Mouse (Mus musculus): ENCODE measurements around the gene Mesd.
"Not testable (repeated sequence)": the region's sequence is repeated elsewhere in the genome, so short reads cannot be mapped to it uniquely, and the experiment has no call there.

Mesd gene

DNA sequence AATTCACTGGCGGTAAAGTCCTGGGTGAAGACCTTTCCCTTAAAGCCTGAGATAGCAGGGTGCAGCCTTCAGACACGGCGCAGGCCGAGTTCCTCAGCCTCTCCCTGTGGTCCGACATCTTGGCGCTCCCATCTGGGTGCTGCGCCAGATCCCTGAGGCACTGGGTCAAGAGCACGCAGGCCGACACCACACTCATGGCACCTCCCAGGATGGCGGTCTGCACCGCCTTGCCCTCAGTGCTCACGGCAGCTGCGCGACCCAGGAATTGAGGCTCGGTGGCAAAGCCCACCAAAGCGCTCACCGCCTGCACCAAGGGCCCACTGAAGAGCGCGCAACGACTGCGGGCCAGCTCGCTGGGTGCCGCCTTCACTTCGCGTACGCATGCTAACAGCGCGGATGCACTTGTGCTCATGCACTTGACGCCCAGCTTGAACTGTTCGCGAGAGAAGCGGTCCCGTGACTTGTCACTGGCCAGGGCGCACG lies 2.1 kb upstream of the Mesd start:
- peak in 1 of 2 experiments; percentile 7 for DNase-seq

DNA sequence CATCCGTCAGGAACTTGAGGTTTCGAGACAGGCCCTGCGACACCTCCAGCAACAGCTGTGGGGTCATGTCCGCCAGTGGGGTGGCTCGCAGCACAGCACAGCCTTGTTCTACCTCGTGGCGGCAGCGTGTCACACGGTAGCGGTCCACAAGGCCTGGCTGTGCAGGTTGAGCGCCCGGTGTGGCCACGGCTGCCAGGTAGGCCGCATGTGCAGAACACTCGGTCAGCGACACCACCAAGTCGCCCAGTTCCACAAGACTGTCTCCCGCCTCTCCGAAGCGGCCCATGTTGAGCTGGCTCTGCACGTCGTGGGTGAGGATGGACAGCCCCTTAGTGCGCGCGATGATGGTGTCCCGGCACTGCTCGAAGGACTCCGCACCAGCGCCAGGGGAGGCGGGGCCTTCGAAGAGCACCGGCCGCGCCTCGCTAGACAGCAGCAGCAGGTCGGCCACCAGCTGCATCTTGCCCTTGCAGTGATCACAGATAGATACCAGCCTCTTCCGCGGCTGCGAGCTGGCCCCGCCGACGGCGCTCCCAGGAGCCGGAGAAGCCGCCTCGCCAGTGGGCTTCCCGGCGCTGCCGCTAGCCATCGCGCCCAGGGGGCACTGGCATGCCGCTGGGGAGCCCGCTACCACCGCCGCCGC lies 1.5 kb upstream of the Mesd start:
- peak; percentile 50 to 63 for DNase-seq

DNA sequence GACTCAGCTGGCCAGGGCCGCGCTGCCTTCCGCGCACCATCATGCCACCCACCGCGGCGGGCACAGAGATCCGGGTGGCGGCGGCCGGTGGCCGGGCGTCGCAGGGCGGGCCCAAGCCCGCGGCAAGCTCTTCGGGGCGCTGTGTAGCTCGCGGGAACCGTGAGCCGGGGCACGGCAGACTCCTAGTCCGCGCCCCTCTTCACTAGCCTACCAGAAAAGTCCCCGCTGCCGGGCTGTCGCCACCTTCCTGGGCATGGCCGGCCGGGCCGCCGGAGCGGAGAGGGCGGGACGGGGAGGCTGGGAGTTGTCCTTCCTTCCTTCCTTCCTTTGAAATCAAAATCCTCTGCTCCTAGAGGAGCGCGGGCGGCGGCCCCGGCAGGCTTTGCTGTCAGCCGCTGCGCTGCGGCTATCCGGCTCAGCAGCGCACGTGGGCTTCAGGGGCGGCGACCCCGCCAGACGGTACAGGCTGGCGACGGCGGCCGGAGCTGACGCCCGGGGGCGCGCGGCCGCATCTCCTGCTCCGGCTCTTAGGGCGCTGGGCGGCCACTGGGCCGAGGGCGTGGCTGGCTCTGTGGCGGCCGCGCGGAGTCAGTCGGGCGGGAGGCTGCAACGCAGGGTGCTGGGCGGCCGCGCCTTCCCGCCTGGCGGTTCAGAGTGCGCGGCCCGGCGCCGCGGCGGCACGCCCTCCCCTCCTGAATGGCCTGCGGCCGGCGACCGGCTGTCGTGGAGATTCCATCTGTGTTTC lies 818 bp upstream of the Mesd start:
- DNase-seq = peak; percentile 69 to 81

DNA sequence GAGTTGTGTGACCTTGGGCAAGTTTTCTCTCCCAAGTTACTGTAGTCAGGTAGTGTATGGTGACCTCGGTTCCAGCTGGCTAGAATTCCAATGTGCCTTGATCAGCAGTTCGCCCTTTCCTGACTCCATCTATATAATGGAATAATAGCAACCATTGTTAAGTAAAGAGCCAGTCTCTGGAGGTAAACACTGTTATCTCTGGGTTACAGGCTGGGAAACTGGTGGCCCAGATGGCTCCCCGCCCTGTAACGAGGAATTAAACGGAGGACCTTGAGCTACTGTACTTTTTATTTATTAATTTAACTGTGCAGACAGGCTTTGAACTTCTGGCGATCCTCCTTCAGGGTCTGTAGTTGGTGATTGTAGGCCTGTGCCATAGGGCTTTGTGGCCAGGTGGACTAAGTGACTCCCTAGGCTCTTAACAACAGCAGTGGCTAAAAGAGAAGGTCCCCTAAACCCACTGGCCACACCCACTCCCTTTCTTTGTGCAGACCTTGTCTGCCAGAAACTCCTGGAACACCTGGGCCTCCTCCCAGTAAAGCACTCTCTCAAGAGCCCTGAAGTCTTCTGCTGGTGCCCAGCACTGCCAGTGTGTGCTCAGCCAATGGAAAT lies 761 bp downstream of the Mesd start:
- peak in 1 of 2 experiments; percentile 19 for DNase-seq

DNA sequence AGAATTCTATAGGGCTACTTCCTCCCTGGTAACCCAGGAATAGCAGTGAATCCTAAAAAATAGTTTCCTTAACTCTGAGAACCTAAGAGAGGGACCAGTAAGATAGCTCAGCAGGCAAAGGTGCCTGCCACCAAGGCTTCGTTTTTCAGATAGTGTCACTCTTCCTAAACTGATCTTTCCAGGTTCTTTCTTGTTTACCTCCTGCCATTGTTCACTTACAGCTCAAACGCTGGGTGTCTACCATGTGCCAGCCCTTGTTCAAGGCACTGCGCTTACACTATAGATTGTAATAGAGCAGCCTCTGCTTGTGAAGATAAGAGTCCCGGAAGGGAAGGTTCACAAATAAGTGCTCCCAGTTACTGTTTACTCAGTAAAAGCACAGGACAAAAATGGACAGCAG lies 1.6 kb downstream of the Mesd start:
- no peak for DNase-seq

DNA sequence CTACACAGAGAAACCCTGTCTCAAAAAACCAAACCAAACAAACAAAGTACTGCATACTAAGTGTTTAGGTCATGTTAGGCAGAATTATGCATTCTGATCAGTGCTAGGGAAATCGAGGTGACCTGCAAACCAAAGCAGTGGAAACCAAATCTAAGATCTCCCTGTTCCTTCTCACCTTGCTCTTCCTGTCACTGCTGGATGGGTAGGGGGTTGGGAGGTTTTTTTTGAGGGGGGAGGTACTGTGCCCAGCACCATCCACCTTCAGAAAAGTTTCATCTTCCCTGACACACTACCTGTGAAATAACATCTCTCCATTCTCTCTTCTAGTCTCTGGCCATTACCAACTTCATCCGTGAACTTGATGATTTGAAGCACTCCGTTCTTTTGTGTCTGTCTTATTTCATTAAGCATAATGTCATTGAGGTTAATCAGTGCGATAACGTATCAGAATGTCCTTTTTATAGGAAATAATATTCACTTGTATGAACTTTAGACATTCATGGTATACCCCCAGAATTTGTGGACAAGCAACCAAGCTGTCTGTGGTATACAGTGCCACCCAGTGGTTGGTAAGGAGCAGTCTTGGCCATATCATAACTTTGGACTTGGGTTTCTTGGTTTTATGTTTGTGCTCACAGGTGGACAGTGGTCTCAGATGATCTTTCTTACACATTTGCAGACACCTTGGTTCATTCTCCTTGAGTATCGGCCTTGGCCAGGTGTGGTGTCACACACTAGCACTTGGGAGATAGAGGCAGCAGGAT lies 2.3 kb downstream of the Mesd start:
- no peak for DNase-seq

DNA sequence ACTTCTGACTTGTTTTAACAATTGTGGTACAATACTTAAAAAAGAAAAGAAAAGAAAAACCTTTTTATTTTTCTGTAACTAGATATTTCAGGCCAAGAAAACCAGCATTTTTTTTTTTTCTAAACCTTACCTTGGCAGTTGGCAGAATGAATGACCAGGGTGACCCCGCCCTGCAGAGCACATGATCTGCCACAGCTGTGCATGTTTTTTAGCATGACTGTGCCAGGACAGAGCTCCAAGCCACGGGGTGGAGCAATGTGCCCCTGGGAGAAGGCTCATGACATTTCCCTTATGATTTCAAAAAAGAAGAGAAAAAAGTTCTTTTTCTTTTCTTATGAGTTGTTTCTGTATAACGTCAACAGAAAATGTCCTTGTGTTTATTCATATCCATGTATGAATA lies 5.1 kb downstream of the Mesd start:
- no peak for DNase-seq

DNA sequence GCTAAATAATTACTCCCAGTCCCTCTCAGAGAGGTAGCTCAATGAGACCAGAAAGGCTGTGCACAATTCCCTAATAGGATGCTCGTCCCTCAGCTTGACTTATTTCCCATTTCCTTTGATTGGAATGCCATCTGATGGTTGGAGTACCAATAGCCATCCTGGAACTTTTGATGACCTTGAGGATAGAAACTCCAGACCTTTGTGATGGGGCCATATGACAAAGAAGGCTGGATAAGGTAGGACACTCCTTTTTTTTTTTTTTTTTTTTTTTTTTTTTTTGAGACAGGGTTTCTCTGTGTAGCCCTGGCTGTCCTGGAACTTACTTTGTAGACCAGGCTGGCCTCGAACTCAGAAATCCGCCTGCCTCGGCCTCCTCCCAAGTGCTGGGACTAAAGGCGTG lies 5.7 kb downstream of the Mesd start:
- not testable (repeated sequence) for DNase-seq

DNA sequence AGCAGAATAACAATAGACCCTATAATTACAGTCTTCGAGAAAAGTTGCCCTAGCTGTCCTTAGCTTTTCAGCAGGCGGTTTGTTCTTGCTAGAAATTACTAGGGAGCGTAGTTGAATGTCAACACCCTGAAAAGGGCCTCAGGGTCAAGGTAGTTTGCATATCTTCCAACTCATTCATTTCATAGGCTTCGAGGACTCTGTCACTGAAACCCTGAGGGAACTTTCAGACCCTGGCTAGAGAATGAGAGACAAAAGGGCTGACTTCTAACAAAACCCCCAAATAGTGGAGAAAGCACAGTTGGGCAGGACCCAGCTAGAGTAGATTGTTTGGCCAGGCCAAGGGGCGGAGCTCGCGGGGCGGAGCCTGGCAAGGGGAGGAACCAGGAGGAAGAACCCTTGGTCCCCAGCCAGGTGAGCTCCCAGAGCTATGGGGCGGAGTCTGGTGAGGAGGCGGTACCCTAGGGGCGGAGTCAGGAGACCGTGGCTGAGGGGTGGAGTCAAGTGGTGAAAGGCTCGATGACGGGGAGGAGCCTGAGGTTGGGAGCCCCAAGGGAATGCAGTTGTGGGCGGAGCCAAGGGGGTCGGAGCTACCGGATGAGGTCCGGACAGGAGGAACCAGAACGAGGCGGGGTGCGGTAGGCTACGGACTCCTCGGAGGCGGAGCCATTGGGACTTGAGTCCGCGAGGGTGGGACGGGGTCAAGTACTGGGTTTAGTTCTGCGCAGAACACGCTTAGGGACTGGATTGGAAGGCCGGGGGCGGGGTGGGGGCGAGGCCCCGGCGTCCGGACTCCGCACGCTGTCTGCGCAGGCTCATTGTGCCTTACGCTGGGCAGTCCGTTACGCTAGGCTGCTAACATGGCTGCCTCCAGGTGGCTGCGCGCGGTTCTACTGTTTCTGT lies 7.4 kb downstream of the Mesd start:
- DNase-seq = peak; percentile 96 to 97

DNA sequence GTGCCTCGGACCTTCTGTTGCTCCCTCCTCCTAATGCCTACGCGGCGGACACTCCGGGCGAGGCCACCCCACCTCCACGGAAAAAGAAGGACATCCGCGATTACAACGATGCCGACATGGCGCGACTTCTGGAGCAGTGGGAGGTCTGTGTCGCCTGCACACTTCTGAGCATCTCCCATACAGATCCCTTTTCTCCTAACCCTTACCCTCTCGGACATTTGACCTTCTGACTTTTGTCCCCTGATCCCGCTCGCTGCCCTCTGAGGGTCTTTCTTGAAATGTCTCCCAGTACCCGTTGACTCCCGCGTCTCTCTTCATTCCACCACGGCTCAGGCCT lies 8.0 kb downstream of the Mesd start:
- no peak for DNase-seq

DNA sequence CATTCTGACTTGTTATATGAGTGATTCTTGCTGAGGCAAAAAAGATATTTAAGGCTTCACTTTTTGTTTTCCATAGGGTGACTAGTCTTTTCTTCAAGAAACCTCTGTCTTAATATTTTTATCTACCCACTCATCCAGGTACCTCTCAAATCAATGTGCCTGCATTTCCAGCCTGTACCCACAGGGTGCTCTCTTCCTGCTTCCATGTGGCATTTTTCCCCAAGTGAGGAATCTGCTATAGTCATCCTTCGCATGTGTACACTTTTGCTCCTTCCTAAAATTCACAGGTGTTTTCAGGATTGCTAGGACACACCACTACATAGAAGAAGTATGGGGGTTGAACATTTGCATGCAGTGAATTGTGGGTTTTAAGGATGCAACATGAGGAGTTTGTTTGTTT lies 10.1 kb downstream of the Mesd start:
- DNase-seq = no peak

DNA sequence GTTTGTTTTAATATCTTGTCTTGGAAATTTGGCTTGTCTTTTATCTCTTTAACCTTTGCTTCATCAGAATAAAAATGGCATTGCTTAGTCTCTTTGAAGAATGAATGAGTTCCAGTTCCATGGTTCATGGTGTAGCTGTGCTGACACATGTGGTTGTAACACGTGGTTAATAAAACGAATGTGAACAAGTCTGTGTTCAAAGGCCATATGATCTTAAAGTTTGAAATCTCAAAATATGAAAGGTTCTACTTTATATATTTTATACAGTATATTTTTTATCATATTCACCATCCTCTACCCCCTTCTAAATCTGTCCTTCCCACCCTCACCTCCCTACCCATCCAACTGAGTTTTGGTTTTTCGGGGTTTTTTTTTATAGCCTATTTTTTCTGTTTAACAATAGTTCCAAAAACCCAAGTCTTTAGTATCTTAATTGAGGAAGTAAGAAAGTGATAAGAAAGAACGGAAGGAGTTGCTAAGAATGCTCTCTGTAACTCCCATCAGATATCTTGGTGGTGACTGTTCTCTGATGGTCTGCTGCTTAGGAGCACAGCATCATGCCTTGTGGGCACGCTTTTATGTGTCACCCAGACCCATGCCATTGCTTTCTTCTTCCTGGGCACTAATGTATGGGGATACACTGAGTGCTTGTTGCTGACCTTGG lies 11.9 kb downstream of the Mesd start:
- DNase-seq = no peak

DNA sequence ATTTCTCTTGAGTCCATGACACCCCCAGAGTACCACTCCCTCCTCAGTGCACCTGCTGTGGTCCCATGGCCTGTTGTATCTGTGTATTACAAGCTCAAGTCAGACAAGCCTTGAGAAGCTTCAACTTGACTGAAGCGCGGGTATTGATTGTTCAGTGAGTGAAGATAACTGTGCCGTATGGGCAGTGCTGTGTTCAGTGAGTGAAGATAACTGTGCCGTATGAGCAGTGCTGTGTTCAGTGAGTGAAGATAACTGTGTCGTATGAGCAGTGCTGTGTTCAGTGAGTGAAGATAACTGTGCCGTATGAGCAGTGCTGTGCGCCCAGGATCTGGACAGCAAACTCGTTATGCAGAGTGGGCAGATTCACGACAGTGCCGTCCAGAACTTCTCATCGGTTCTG lies 14.0 kb downstream of the Mesd start:
- no peak for DNase-seq

DNA sequence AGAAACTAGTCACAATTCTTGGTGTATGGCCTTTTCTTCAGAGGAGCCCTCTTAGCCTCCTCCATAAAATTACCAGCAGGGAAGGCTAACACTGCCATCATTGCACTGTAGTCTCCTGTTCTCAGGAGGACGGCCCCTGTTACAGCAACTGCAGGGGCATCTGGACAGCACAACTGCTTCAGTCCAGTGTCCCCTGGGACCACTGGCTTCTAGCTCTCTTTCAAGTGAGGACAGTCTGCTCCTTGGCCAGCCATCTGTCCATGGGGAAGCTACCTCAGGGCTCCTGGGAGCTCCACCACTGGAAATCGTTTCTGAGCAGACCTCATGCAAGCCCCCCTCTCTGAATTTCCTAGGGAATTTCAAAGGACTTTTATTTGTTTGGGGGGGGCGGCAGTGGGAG lies 16.3 kb downstream of the Mesd start:
- DNase-seq = no peak

DNA sequence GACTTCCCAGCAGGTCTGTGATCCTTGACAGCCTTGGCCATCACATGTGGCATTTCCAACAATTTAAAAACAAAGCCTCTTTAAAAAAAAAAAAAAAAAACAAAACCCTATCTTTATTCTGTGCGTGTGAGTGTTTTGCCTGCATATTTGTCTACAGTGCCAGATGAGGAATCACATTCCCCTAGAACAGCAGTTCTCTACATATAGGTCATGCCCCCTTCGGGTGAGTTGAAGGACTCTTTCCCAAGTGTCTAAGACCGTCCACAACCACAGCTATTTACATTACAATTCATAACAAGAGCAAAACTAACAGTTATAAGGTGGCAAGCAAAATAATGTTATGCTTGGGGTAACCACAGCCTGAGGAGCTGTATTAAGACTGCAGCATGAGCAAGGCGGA lies 17.2 kb downstream of the Mesd start:
- no peak for DNase-seq

DNA sequence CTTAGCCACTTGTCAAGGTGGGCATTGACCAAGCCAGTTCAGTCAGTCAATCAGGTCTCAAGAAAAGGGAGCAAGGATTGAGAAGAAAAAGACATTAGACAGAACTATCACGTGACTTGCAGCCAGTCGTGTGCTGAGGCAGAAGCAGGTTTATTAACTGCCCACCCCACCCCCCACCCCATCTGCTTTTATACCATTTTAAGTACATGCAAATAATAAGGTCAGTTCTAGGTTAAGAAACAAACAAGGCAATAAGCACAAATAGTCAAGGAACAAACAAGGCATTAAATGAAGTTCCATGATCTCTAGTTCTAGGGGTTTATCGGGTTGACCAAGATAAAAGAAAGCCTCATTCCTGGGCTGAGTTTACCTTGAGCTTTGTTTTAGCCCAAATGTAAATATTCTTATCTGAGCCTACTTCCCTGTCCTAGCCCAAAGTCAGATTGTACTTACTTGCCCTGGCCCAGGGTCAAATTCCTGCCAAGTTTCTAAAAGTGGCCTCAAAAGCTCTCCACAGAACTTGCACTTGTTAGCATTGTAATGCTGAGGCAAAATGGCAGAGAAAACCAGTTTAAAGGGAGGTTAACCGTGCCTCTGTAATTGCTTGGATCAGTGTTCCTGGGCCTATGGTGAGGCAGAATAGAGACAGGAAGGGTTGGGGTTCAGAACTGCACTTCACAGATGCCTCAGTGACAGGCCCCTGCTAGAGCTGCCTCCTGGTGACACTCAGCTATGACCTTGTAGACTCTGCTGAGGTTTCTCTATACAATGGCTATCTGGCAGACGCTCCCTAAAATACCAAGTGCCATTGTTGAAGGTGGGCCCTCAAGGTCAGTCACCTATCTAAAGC lies 18.3 kb downstream of the Mesd start:
- DNase-seq = no peak

DNA sequence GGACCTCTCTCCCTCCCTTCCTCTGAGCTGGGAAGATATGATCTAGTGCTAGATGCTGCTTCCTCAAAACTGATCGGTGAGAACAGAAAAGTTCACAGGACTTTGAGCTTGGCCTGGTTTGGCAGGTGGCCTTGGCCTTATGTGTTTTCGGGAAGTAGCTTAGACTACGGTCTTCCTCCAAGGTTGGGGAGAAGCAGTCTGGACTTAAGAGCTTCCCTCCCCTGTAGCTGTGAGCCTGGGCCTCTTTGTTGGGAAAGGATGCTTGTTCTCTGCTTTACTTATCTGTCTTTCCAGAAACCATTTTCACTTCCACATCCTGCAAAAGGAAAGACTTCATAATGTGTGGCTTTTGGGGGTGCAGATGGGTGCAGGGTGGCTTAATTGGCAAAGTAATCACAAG lies 20.6 kb downstream of the Mesd start:
- no peak for DNase-seq

DNA sequence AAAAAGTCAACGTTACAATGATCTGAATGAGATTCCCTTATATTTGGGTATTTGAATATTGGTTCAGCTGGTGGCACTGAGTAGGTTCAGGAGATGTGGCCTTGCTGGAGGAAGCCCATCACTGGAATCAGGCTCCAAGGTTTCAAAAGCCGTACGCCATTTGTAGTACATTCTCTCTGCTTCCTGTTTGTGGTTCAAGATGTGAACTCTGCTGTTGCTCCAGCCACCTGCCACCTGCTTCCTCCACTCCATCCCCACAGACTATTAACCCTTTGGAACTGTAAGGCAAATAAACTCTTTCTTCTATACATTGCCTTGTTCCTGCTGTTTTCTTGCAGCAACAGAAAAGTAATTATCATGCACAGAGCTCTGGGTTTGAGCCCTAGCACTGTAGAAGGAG lies 27.6 kb downstream of the Mesd start:
- DNase-seq = no peak

DNA sequence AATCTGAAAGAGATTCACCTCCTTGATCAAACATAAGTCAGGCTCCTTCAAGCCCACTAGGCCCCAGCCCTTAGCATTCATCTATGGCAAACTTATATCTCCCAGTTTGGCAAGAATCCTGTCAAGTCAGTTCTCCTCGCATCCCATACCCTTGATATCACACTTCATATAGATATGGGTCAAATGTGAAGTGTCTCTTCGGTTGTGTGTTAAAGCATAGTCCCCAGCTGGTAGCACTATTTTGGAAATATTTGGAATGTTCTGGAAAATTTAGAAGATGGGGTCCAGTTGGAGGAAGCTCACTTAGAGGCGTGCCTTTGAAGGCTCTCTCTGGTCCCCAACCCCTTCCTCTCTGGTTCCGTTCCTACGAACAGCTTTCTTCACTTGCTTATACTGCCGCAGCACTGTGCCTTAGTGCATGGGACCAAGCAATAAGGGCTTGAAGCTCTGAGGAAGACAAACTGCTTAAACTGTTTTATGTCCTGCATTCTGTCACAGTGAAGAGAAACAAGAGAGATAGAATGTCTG lies 29.2 kb downstream of the Mesd start:
- DNase-seq = no peak

DNA sequence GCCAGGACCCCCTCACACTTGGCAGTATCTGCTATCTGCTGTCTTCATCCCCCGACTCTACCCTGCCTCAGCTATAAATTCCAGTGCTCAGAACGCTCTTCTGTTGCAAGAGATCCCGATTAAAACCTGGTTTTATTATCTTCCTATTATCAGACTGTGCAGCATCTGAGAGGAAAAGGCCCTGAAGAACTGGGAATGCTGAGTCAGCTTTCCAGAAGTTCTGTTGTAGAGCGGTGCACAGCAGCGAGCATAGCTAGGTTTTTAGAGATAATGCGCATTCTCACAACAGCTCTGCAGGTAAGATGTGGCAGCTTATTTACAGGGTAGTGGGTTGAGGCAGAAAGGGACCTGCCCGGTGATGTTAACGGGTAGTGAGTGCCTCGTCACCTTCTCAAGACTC lies 29.7 kb downstream of the Mesd start:
- DNase-seq = no peak

DNA sequence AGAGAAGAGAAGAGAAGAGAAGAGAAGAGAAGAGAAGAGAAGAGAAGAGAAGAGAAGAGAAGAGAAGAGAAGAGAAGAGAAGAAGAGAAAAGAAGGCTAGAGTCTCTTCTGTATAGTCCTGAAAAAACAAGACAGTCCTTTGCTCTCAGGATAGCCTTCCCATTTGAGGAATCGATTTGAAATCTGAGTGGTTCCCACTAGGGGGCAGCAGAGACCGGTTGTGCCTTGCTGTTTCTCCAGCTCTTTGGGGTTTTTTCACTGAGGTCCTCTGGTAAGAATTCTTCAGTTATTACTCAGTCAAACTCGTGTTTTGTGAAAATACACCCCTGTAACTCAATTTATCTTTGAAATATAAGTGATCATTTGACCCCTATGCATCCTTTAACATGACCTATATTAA lies 30.3 kb downstream of the Mesd start:
- DNase-seq = peak; percentile 88 to 93
